Mouse (Mus musculus): ENCODE measurements around the gene Brinp3. TPM values are rescaled to one million over a fixed set of nuclear protein-coding genes. Genes with fewer than 3 reads are reported as not detected.
"Not testable (repeated sequence)": the region's sequence is repeated elsewhere in the genome, so short reads cannot be mapped to it uniquely, and the experiment has no call there.

Brinp3 gene
- polyA plus RNA-seq, 1 experiment from 2014 or later, result 43.6 TPM

DNA sequence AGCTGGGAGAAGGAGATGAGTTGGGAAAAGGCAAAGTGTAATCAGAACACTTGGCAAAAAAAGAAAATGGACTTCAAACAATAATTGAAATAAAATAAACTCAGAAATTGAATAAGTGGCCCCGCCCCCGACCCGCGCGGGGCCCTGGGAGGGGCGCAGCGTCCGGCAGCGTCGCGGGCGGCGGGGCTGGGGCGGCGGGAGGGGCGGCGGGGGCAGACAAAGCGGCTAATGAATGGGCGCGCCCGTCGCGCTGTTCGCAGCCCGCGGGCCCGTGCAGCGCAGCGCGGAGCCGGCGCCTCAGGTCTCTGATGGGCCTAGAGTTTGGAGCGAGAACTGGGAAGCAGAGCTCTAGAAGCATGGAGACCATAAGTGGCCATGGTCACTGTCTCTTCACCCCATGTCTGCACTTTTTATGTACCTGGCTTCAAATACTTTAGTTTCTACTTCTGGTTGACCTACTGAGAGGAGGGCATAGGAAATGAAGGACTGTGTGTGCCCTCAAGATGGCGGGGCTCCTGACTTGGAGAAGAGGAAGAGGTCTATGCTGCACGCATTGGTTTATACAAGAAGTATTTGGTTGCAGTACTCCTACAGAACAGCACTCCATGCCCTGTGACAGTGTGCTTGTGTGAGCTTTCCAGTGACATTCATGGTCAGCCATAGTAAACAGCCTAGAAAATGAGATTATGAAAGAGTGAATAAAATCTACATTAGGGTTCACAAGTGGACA is 230.4 kb downstream of the Brinp3 start:
- H3K4me1 ChIP-seq (ENCODE audit: control insufficient read depth, insufficient read depth, low read length); H3K9me3 ChIP-seq (ENCODE audit: control insufficient read depth, low read length); H3K27ac ChIP-seq (ENCODE audit: low read depth, low read length); H3K27me3 ChIP-seq (ENCODE audit: control insufficient read depth, insufficient read depth, low read length); H3K36me3 ChIP-seq (ENCODE audit: control insufficient read depth, insufficient read depth, low read length): not testable (repeated sequence)
- 3% methylated on average over 33 of the region's 35 CpGs for WGBS
- peak; percentile 89 for ATAC-seq (ENCODE audit: low read depth)
- Histone ChIP-seq H3K4me2 (ENCODE audit: low read depth, low read length) (peak overlapping the region; percentile 52), H3K9ac (replicated peaks; ENCODE audit: low read depth, low read length) (peak overlapping the region; percentile 34; the same call in 1 of the 2 replicates), H3K4me3 (ENCODE audit: low read depth, low read length) (peak overlapping the region; percentile 34)

DNA sequence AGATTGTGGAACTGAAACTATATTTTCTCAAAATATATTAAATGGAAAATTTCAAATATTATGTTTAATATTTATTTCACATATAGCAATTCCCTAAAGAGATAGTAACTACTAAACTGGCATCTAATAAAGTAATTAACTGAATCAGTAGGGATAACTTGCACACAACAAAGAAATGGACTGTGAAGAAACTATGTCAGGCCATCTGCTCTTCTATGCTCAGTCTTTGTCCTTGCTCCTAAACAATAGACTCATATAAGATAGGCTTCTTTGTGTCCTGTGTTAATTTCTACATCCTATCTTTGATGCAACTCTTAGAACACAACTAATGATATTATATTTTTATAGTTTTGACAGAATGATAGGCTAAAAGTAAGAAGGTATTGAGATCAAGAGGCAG is 256.5 kb downstream of the Brinp3 start:
- Histone ChIP-seq H3K4me1 (ENCODE audit: control insufficient read depth, insufficient read depth, low read length) (no peaks in the 10 kb centered on the region), H3K27ac (ENCODE audit: low read depth, low read length) (no peak overlapping the region), H3K9me3 (ENCODE audit: control insufficient read depth, low read length) (no peaks in the 10 kb centered on the region), H3K27me3 (ENCODE audit: control insufficient read depth, insufficient read depth, low read length) (no peaks in the 10 kb centered on the region), H3K36me3 (ENCODE audit: control insufficient read depth, insufficient read depth, low read length) (no peaks in the 10 kb centered on the region), H3K4me2 (ENCODE audit: low read depth, low read length) (no peak overlapping the region), H3K4me3 (ENCODE audit: low read depth, low read length) (no peak overlapping the region), H3K9ac (replicated peaks; ENCODE audit: low read depth, low read length) (no peak overlapping the region)
- ATAC-seq (ENCODE audit: low read depth), result no peak

DNA sequence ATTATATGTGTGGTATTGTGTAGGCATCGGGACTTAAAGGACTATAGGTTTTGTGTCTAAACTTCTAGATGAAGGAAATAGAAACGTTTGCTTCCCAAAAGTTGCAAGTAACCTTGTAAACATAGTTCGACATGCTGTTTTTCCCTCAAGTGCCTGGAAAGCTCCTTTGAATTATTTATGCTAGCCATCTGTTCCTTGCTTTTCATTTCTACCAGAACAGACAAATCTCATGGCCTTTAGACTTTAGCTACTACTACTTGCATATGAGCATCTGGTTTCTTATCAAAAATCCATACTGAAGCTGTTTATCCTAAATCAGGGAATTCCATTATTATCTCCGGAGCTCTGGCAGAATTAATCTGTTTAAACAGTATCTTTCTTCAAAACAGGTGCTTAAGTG is 288.7 kb downstream of the Brinp3 start:
- no peak overlapping the region for H3K27ac ChIP-seq (ENCODE audit: low read depth, low read length)
- H3K9me3 ChIP-seq (ENCODE audit: control insufficient read depth, low read length), result no peaks in the 10 kb centered on the region
- no peak for ATAC-seq (ENCODE audit: low read depth)
- no peak overlapping the region for H3K4me3 ChIP-seq (ENCODE audit: low read depth, low read length)
- H3K4me1 ChIP-seq (ENCODE audit: control insufficient read depth, insufficient read depth, low read length), result no peaks in the 10 kb centered on the region
- H3K4me2 ChIP-seq (ENCODE audit: low read depth, low read length), result no peak overlapping the region
- H3K36me3 ChIP-seq (ENCODE audit: control insufficient read depth, insufficient read depth, low read length), result no peaks in the 10 kb centered on the region
- H3K27me3 ChIP-seq (ENCODE audit: control insufficient read depth, insufficient read depth, low read length), result no peaks in the 10 kb centered on the region
- WGBS, result 65% methylated on average over 4 of the region's 4 CpGs
- H3K9ac ChIP-seq (replicated peaks; ENCODE audit: low read depth, low read length), result no peak overlapping the region

DNA sequence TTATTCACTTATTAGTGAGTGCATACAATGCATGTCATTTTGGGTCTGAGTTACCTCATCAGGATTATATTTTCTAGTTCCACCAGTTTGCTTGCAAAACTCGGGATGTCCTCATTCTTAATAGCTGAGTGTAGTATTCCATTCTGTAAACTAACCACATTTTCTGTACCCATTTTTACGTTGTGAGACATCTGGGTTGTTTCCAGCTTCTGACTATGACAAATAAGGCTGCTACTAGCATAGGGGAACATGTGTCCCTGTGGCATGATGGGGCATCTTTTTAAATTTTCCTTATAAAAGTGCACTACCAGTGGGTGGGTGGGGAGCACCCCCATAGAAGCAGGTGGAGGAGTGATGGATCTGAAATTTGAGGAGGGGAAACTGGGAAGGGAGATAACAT is 292.7 kb downstream of the Brinp3 start:
- Histone ChIP-seq H3K4me1 (ENCODE audit: control insufficient read depth, insufficient read depth, low read length) (no peaks in the 10 kb centered on the region), H3K27ac (ENCODE audit: low read depth, low read length) (no peak overlapping the region), H3K4me3 (ENCODE audit: low read depth, low read length) (no peak overlapping the region), H3K27me3 (ENCODE audit: control insufficient read depth, insufficient read depth, low read length) (no peaks in the 10 kb centered on the region), H3K4me2 (ENCODE audit: low read depth, low read length) (no peak overlapping the region), H3K9me3 (ENCODE audit: control insufficient read depth, low read length) (no peaks in the 10 kb centered on the region), H3K36me3 (ENCODE audit: control insufficient read depth, insufficient read depth, low read length) (no peaks in the 10 kb centered on the region), H3K9ac (replicated peaks; ENCODE audit: low read depth, low read length) (no peak overlapping the region)
- ATAC-seq (ENCODE audit: low read depth), result no peak
- WGBS, result 83% methylated on average over 2 of the region's 2 CpGs

DNA sequence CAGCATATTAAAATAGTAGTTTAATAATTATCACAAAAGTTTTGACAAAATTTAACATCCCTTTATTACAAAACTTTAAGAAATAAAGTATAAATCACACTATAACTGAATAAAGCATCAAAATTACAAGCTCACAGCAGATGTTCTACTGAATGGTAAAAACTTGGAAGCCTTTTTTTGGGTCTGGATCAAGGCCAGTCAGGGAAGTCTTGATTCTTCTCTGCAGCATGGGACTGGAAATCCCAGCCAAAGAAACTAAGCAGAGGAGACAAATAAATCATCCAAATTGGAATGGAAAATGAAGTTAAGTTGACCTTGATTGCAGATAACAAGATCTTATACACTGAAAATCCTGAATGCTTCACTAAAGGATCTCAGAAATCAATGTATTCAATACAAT is 298.3 kb downstream of the Brinp3 start:
- Histone ChIP-seq H3K9ac (replicated peaks; ENCODE audit: low read depth, low read length) (no peak overlapping the region), H3K36me3 (ENCODE audit: control insufficient read depth, insufficient read depth, low read length) (no peaks in the 10 kb centered on the region), H3K4me3 (ENCODE audit: low read depth, low read length) (no peak overlapping the region), H3K4me1 (ENCODE audit: control insufficient read depth, insufficient read depth, low read length) (no peaks in the 10 kb centered on the region), H3K27me3 (ENCODE audit: control insufficient read depth, insufficient read depth, low read length) (no peaks in the 10 kb centered on the region), H3K4me2 (ENCODE audit: low read depth, low read length) (no peak overlapping the region), H3K27ac (ENCODE audit: low read depth, low read length) (no peak overlapping the region), H3K9me3 (ENCODE audit: control insufficient read depth, low read length) (no peaks in the 10 kb centered on the region)
- no peak for ATAC-seq (ENCODE audit: low read depth)

DNA sequence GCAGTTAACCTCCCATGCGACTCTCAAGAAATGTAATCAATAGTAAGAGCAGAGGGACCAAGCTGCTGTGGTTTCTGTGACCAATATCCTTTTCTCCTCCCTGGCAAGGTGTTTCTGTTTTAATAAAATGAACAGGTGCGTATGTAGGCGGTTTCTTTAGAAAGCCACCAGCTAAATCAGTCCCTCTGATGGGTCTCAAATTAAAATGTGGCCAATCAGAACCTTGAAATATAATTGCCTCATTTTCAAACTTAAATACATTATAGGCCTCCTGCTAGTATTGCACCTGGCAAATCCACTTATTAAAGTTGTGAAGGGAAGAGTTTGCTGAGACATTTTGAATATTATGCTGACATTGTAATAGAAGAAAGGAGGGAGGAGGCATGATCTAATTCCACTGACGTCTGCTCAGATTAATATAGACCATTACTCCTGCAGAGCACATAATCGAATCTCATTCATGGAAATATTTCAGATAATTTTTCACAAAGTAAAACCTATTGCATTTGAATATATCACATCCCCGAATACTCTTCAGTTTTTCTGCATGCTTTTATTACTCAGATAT is 305.5 kb downstream of the Brinp3 start:
- Histone ChIP-seq H3K4me2 (ENCODE audit: low read depth, low read length) (no peak overlapping the region), H3K36me3 (ENCODE audit: control insufficient read depth, insufficient read depth, low read length) (no peaks in the 10 kb centered on the region), H3K4me3 (ENCODE audit: low read depth, low read length) (no peak overlapping the region), H3K4me1 (ENCODE audit: control insufficient read depth, insufficient read depth, low read length) (no peaks in the 10 kb centered on the region), H3K9me3 (ENCODE audit: control insufficient read depth, low read length) (no peaks in the 10 kb centered on the region), H3K27ac (ENCODE audit: low read depth, low read length) (no peak overlapping the region), H3K27me3 (ENCODE audit: control insufficient read depth, insufficient read depth, low read length) (no peaks in the 10 kb centered on the region), H3K9ac (replicated peaks; ENCODE audit: low read depth, low read length) (no peak overlapping the region)
- ATAC-seq (ENCODE audit: low read depth), result no peak
- 80% methylated on average over 6 of the region's 6 CpGs for WGBS

DNA sequence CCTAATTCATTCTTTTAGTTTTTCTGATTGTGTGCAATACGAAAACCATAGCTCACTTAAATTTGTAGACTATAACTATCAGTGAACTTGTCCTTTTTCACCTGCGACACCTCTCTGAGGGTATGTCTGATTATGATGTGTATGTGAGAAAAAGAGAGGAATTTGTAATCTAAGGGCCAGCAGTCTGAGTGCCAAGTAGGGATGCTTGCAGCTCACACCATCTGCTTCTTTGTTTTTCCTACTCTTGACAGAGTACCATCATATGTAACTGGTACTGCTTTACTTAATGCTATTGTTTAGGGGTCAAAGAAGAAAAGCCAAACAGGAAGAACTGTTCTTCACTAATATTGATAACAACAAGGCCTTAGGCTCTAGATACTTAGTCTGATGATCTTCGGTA is 307.3 kb downstream of the Brinp3 start:
- Histone ChIP-seq H3K4me3 (ENCODE audit: low read depth, low read length) (no peak overlapping the region), H3K27ac (ENCODE audit: low read depth, low read length) (no peak overlapping the region), H3K4me1 (ENCODE audit: control insufficient read depth, insufficient read depth, low read length) (no peaks in the 10 kb centered on the region), H3K36me3 (ENCODE audit: control insufficient read depth, insufficient read depth, low read length) (no peaks in the 10 kb centered on the region), H3K9ac (replicated peaks; ENCODE audit: low read depth, low read length) (no peak overlapping the region), H3K27me3 (ENCODE audit: control insufficient read depth, insufficient read depth, low read length) (no peaks in the 10 kb centered on the region), H3K4me2 (ENCODE audit: low read depth, low read length) (no peak overlapping the region), H3K9me3 (ENCODE audit: control insufficient read depth, low read length) (no peaks in the 10 kb centered on the region)
- WGBS, result 95% methylated on average over 3 of the region's 3 CpGs
- no peak for ATAC-seq (ENCODE audit: low read depth)

DNA sequence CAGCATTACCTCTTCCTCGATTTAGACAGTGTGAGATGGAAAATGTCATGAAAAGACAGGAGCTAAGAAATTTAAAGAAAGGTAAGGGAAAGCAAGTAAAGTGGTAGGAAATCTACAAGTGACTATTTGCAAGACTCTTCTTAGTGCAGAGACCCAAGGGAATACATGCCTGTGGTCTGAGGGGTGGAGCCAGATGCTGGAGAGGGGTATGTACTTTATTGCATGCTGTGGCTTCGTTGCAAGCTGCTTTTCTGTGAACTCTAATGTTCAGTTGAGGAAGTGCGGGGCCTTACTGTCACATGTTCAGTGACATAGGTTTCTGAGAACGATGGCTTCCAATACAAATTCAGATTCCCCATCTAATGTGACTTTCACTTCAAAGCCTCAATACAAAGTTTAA is 313.2 kb downstream of the Brinp3 start:
- Histone ChIP-seq H3K9ac (replicated peaks; ENCODE audit: low read depth, low read length) (no peak overlapping the region), H3K4me1 (ENCODE audit: control insufficient read depth, insufficient read depth, low read length) (no peaks in the 10 kb centered on the region), H3K4me2 (ENCODE audit: low read depth, low read length) (no peak overlapping the region), H3K27me3 (ENCODE audit: control insufficient read depth, insufficient read depth, low read length) (no peaks in the 10 kb centered on the region), H3K36me3 (ENCODE audit: control insufficient read depth, insufficient read depth, low read length) (no peaks in the 10 kb centered on the region), H3K4me3 (ENCODE audit: low read depth, low read length) (no peak overlapping the region), H3K27ac (ENCODE audit: low read depth, low read length) (no peak overlapping the region), H3K9me3 (ENCODE audit: control insufficient read depth, low read length) (no peaks in the 10 kb centered on the region)
- ATAC-seq (ENCODE audit: low read depth), result no peak
- 80% methylated on average over 4 of the region's 4 CpGs for WGBS

DNA sequence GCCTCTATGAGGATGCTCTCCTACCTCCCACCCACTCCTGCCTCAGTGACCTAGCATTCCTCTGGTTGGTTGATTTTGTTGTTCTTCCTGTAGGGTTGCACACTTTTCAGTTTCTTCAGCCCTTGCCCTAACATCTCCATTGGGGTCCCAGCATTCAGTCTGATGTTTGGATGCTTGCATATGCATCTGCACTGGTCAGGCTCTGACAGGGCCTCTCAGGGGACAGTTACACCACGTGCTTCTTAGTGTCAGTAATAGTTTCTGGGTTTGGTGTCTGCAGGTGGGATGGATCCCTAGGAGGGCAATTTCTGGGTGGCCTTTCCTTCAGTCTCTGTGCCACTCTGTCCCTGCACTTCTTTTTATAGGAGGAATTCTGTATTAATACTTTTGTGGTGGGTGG is 339.3 kb downstream of the Brinp3 start:
- no peak for ATAC-seq (ENCODE audit: low read depth)
- H3K4me3 ChIP-seq (ENCODE audit: low read depth, low read length), result no peak overlapping the region
- no peaks in the 10 kb centered on the region for H3K9me3 ChIP-seq (ENCODE audit: control insufficient read depth, low read length)
- WGBS, result 10% methylated on average over 1 of the region's 1 CpGs
- H3K4me1 ChIP-seq (ENCODE audit: control insufficient read depth, insufficient read depth, low read length), result no peaks in the 10 kb centered on the region
- H3K27me3 ChIP-seq (ENCODE audit: control insufficient read depth, insufficient read depth, low read length), result no peaks in the 10 kb centered on the region
- no peak overlapping the region for H3K27ac ChIP-seq (ENCODE audit: low read depth, low read length)
- no peak overlapping the region for H3K4me2 ChIP-seq (ENCODE audit: low read depth, low read length)
- H3K36me3 ChIP-seq (ENCODE audit: control insufficient read depth, insufficient read depth, low read length), result no peaks in the 10 kb centered on the region
- H3K9ac ChIP-seq (replicated peaks; ENCODE audit: low read depth, low read length), result no peak overlapping the region
